In the genomic region with DNA sequence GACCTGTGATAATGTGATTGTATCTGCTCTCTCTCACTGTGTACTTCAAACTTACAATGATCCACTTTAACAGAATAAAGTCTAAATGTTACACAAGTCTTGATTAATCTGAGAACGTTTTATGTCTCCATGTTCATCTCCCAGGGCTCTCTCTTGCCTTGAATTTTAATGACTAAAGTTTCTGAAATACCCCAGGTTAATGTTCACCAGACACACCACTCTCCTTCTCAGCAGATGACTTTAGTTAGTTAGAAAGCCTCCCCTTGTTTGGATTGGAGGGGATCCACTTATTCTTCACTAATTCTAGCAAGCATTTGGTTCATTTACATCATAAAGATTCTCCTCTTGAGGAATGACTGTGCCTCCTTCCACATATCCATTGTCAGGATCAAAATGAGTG, we compare ENCODE assay signal across 17 mouse cellular contexts.
"Had no signal": no experiment of that assay in that cellular context is flagged by ENCODE, and none has a peak within 500 bp of the region (broad histone marks: within the 10 kb centered on the region; RNA-seq: fewer than 3 reads in every experiment).

No protein-coding gene starts in this region.

- H3K27me3 ChIP-seq: midbrain, embryonic 12.5 days; neural tube, embryonic 13.5 days; neural tube, embryonic 15.5 days; stomach, embryonic 15.5 days had no signal

- ATAC-seq: liver, postnatal 0 days; midbrain, embryonic 16.5 days had no signal

- H3K36me3 ChIP-seq: midbrain, embryonic 10.5 days; midbrain, embryonic 12.5 days; neural tube, embryonic 13.5 days had no signal

- H3K27ac ChIP-seq: midbrain, embryonic 10.5 days; midbrain, embryonic 12.5 days; neural tube, embryonic 13.5 days; neural tube, embryonic 15.5 days; stomach, embryonic 15.5 days; stomach, postnatal 0 days had no signal

- H3K4me2 ChIP-seq: lung, embryonic 14.5 days; midbrain, embryonic 12.5 days; neural tube, embryonic 13.5 days; neural tube, embryonic 15.5 days; stomach, embryonic 15.5 days had no signal

- DNase-seq: liver, postnatal 0 days; lung, embryonic 14.5 days; lung, postnatal 10 days; lung, postnatal 4 days; midbrain, embryonic 14.5 days; right cerebral cortex, postnatal 14 days; thymus, adult 2 months; thymus, postnatal 25 days; thymus, postnatal 4 days had no signal

- H3K4me1 ChIP-seq: midbrain, embryonic 12.5 days; neural tube, embryonic 13.5 days; neural tube, embryonic 15.5 days; stomach, embryonic 15.5 days had no signal

- H3K4me3 ChIP-seq: midbrain, embryonic 10.5 days; midbrain, embryonic 12.5 days; myocyte; neural tube, embryonic 13.5 days; neural tube, embryonic 15.5 days; stomach, embryonic 15.5 days had no signal

- H3K9me3 ChIP-seq: midbrain, embryonic 10.5 days; midbrain, embryonic 12.5 days; neural tube, embryonic 13.5 days; neural tube, embryonic 15.5 days; stomach, embryonic 15.5 days had no signal

- H3K9ac ChIP-seq: liver, postnatal 0 days; lung, embryonic 14.5 days; midbrain, embryonic 12.5 days; neural tube, embryonic 13.5 days; neural tube, embryonic 15.5 days; stomach, embryonic 15.5 days had no signal
